Mouse (Mus musculus) ES-E14 (cell line): ENCODE results near the gene Matn3. TPM values are rescaled to one million over a fixed set of nuclear protein-coding genes. Genes with fewer than 3 reads are reported as not detected.
A peak's percentile ranks its signal among the peaks of the same experiment; 100 is the strongest.
"Not testable (repeated sequence)": the region's sequence is repeated elsewhere in the genome, so short reads cannot be mapped to it uniquely, and the experiment has no call there.

Experiments
- DNase-seq: peaks from one replicate; pipeline ENCODE4 v3.0.0-alpha.2; 2013; ENCODE audit warnings: low read depth, low spot score
- H3K27ac ChIP-seq: 2 replicates; pipeline ENCODE4 v1.5.1; 2012; ENCODE audit warnings: low read depth, mild to moderate bottlenecking, low read length, moderate library complexity, mixed read lengths; ENCODE audit not compliant: poor library complexity, insufficient read depth, severe bottlenecking
- H3K36me3 ChIP-seq: 2 replicates; pipeline ENCODE4 v1.6.1; 2012; ENCODE audit warnings: mild to moderate bottlenecking, low read length, moderate library complexity, mixed read lengths; ENCODE audit not compliant: control insufficient read depth, poor library complexity, insufficient read depth, severe bottlenecking
- H3K4me1 ChIP-seq, 2 experiments: fragments of 150-350 bp in 1 of 2; sonication (generic) in 1 of 2; 2 replicates each; pipeline ENCODE4 v1.6.1; 2012; ENCODE audit warnings: low read length in 2 of 2, mild to moderate bottlenecking in 1 of 2, mixed read lengths in 1 of 2; ENCODE audit not compliant: control insufficient read depth in 2 of 2, insufficient read depth in 2 of 2, poor library complexity in 1 of 2
- H3K4me3 ChIP-seq, 2 experiments: fragments of 150-350 bp in 1 of 2; sonication (generic) in 1 of 2; 2 replicates each; pipeline ENCODE4 v1.5.1; 2012; ENCODE audit warnings: low read length in 2 of 2, low read depth in 1 of 2, mild to moderate bottlenecking in 1 of 2, mixed read lengths in 1 of 2; ENCODE audit not compliant: insufficient read depth in 1 of 2, poor library complexity in 1 of 2, severe bottlenecking in 1 of 2
- H3K9ac ChIP-seq: 2 replicates; pipeline ENCODE4 v1.6.1; 2012; ENCODE audit warnings: low read depth, mild to moderate bottlenecking, low read length, mixed read lengths; ENCODE audit not compliant: poor library complexity, insufficient read depth, severe bottlenecking
- H3K9me3 ChIP-seq: fragments of 150-350 bp; sonication (generic); 2 replicates; pipeline ENCODE4 v1.6.1; 2012; ENCODE audit warnings: low read depth, mild to moderate bottlenecking, low read length; ENCODE audit not compliant: control insufficient read depth, insufficient read depth
- CHD2 ChIP-seq: IDR thresholded peaks from 2 replicates; pipeline ENCODE4 v1.6.1; 2014; ENCODE audit warnings: mild to moderate bottlenecking, low read depth, low read length, inconsistent platforms
- HCFC1 ChIP-seq: IDR thresholded peaks from 2 replicates; pipeline ENCODE4 v1.6.1; 2012; ENCODE audit warnings: low read length, inconsistent platforms, borderline replicate concordance; ENCODE audit not compliant: insufficient read depth
- MAFK ChIP-seq: IDR thresholded peaks from 2 replicates; pipeline ENCODE4 v1.6.1; 2014; ENCODE audit warnings: mild to moderate bottlenecking, low read depth, low read length, inconsistent platforms; ENCODE audit not compliant: insufficient read depth
- ZC3H11A ChIP-seq: IDR thresholded peaks from 2 replicates; pipeline ENCODE4 v1.6.1; 2012; ENCODE audit warnings: low read depth, mild to moderate bottlenecking, inconsistent platforms, low read length, borderline replicate concordance
- ZNF384 ChIP-seq: IDR thresholded peaks from 2 replicates; pipeline ENCODE4 v1.6.1; 2012; ENCODE audit warnings: low read depth, low read length, inconsistent platforms
- in situ Hi-C, 2 experiments: fragments of 600-800 bp; cut with MboI; formaldehyde crosslinking; loops; one replicate each; pipeline ENCODE4 v1.15.1; 2025; ENCODE audit warnings: low sequenced_read_pairs in 2 of 2, inconsistent platforms in 1 of 2; ENCODE audit not compliant: unreplicated experiment in 2 of 2
- total RNA-seq: library from RNA; depleted of rRNA; stranded (reverse); fragments of 300-350 nt; gene quantifications from 2 replicates; pipeline ENCODE4 v1.2.3, GENCODE M21; 2012

The Matn3 gene
- total RNA-seq, 1 experiment, result 2.5 TPM

DNA sequence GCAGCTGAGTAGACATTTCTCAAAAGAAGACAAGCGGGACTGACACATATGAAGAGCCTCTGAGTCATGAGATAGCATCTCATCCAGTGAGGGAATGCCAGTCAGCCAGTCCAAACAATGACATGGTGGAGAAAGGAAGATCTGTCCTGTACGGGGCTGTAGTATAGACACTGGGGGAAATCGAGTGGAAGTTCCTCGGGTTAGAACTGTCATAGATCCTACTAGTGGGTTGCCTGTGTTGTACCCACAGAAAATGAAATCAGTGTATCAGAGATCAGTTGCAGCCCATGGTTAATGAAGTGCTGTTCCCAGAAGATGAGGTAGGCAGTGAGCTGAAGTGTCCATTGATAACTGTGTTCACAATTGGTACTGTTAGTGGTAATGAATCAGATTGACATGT, 19.0 kb upstream of the Matn3 start:
- DNase-seq, result no peak
- peaks cover 2% of the 10 kb centered on the region in 2 experiments; a peak in 3 of 4 replicates for H3K4me1 ChIP-seq
- no peak overlapping the region for H3K9ac ChIP-seq
- TF ChIP-seq HCFC1 (no peak), ZC3H11A (no peak), ZNF384 (no peak), CHD2 (no peak)
- peaks cover 8% of the 10 kb centered on the region for H3K36me3 ChIP-seq
- in situ Hi-C loops, result no loop called here
- no peak overlapping the region for H3K4me3 ChIP-seq
- no peaks in the 10 kb centered on the region for H3K9me3 ChIP-seq
- H3K27ac ChIP-seq, result no peak overlapping the region

DNA sequence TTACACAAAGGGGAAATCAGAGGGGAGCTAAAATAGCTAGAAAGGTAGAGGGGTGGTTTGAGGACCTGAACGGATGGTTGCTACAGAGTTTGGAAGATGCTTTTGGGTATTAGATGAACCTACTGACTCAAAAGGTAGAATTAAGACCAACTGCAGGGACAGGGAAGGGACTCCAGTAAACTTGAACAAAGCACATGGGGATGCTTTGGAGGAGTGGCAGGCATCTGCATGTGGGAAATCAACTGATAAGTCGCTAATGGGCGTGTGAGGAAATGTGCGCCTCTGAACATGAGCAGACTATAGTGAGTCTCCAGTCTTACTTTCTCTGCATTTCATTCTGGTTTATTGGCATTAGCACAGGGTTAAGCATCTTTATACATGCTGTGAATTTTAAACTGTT, 16.6 kb upstream of the Matn3 start:
- in situ Hi-C loops, result no loop called here
- no peak overlapping the region for H3K9ac ChIP-seq
- H3K4me1 ChIP-seq, result no peaks in the 10 kb centered on the region; a peak in 1 of 4 replicates
- H3K9me3 ChIP-seq, result no peaks in the 10 kb centered on the region
- H3K4me3 ChIP-seq, result no peak overlapping the region
- H3K36me3 ChIP-seq, result peaks cover 20% of the 10 kb centered on the region
- DNase-seq, result no peak
- no peak for TF ChIP-seq HCFC1
- TF ChIP-seq ZNF384, result no peak
- no peak for TF ChIP-seq CHD2
- TF ChIP-seq MAFK, result no peak
- TF ChIP-seq ZC3H11A, result no peak
- no peak overlapping the region for H3K27ac ChIP-seq

DNA sequence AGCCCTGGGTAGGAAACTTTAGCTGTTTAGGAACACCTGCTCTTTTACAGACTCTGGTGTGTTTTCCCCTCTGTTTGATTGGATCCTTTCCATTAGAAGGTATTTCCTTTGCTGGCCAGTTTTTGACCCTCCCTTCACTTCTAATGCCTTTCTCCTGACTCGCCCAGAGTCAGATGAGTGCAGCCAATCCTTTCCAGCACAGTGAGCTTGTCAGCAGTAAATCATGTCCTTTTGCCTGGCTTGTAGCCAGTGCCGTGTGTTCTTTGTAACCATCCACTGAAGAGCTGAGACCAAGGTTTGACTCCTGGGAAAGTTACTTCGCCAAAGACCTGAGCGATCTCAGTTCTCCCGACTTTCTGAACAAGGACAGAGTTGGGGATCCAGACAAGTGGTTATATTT, 12.4 kb upstream of the Matn3 start:
- no peak overlapping the region for H3K4me3 ChIP-seq
- DNase-seq, result no peak
- no peaks in the 10 kb centered on the region for H3K9me3 ChIP-seq
- H3K4me1 ChIP-seq, result peaks cover 0 to 8% of the 10 kb centered on the region in 2 experiments; a peak in 2 of 4 replicates
- H3K27ac ChIP-seq, result no peak overlapping the region
- in situ Hi-C loops, result no loop called here
- H3K36me3 ChIP-seq, result peaks cover 34% of the 10 kb centered on the region
- TF ChIP-seq CHD2 (no peak), HCFC1 (no peak)
- no peak overlapping the region for H3K9ac ChIP-seq

DNA sequence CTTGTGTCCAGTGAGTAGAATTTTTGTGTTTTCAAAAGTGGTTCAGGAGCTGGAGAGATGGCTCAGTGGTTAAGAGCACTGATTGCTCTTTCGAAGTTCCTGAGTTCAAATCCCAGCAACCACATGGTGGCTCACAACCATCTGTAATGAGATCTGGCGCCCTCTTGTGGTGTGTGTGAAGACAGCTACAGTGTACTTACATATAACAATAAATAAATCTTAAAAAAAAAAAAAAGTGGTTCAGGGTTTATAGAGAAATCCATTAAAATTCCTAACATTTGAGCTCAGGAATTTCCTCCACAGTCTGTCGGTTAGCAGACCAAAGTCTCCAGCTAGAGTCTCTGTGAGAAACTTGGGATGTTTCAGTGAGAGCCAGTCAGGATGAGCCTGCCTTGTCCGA, 11.5 kb upstream of the Matn3 start:
- H3K4me3 ChIP-seq, H3K9me3 ChIP-seq, DNase-seq, H3K9ac ChIP-seq, in situ Hi-C loops, H3K27ac ChIP-seq: not testable (repeated sequence)
- Histone ChIP-seq H3K4me1 (peaks cover 0 to 12% of the 10 kb centered on the region in 2 experiments; a peak in 2 of 4 replicates), H3K36me3 (peaks cover 34% of the 10 kb centered on the region)
- peak; percentile 63 for TF ChIP-seq ZNF384

DNA sequence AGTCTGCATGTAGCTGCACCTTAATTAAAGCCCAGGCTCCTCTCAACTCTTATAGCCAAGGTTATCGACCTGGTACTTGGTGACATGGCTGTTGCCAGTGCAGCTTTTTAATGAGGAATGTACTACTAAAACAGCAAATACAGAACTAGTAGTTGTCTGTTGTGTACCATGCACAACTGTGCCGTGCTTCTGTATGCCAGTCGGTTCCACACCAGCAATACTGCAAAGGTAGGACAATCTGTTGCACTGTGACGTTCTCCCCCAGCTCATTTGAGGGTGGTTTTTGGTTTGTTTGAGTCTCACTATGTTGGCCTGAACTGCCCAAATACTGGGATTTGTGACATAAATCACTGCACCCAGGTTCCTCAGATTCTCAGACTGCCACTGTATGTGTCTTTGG, 8.2 kb upstream of the Matn3 start:
- TF ChIP-seq MAFK (no peak), ZNF384 (no peak), HCFC1 (no peak), ZC3H11A (no peak), CHD2 (no peak)
- peaks cover 30% of the 10 kb centered on the region for H3K36me3 ChIP-seq

More for the DNA sequence above, 8.2 kb upstream of the Matn3 start:
- in situ Hi-C loops, result no loop called here
- no peak for DNase-seq
- Histone ChIP-seq H3K9me3 (no peaks in the 10 kb centered on the region), H3K27ac (no peak overlapping the region), H3K9ac (no peak overlapping the region), H3K4me1 (peaks cover 2 to 14% of the 10 kb centered on the region in 2 experiments; a peak in 2 of 4 replicates), H3K4me3 (no peak overlapping the region)
